Mouse (Mus musculus) kidney, postnatal 4 days (tissue): ENCODE results near the gene Mcf2l.

Experiments
- DNase-seq, 2 experiments: peaks; one replicate each; pipeline ENCODE4 v3.0.0; 2021; ENCODE audit warnings: mixed read lengths in 2 of 2

The Mcf2l gene

GRCm38 (mm10) chr8:12952699-12953098, 79.1 kb downstream of the Mcf2l start:
- DNase-seq, result no peak

- no peak for DNase-seq
Observed at GRCm38 (mm10) chr8:12955362-12955879, 81.8 kb downstream of the Mcf2l start.

GRCm38 (mm10) chr8:12955880-12956279, 82.3 kb downstream of the Mcf2l start:
- no peak for DNase-seq

GRCm38 (mm10) chr8:12956941-12957340, 83.3 kb downstream of the Mcf2l start:
- no peak for DNase-seq

GRCm38 (mm10) chr8:12957419-12957818, 83.8 kb downstream of the Mcf2l start:
- no peak for DNase-seq

GRCm38 (mm10) chr8:12960609-12961008, 87.0 kb downstream of the Mcf2l start:
- DNase-seq, result no peak

- DNase-seq, result no peak
Observed at GRCm38 (mm10) chr8:12961211-12961610, 87.6 kb downstream of the Mcf2l start.

GRCm38 (mm10) chr8:12961821-12962534, 88.4 kb downstream of the Mcf2l start:
- no peak for DNase-seq

- no peak for DNase-seq
Observed at GRCm38 (mm10) chr8:12962541-12963380, 89.2 kb downstream of the Mcf2l start.

DNA sequence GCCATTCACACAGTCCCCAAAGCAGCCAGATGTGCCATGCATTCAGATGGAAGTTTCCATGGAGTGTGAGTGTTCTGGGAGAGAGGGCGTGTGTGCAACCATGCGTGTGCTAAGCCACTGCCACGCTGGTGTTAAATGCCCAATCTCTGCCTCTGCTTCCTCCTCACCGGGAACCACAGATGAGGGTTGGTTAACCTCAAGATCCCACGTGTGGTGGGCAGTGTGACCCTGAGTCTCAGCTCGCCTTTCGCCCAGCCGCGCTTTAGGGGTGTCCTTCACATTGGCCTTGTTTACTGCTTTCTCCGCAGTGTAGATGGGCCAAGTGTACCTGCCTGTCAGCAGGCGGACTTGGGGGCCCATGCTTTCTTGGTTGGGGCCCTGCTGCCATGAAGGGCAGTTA, 102.7 kb downstream of the Mcf2l start:
- DNase-seq, result peak in 1 of 2 experiments; percentile 24

DNA sequence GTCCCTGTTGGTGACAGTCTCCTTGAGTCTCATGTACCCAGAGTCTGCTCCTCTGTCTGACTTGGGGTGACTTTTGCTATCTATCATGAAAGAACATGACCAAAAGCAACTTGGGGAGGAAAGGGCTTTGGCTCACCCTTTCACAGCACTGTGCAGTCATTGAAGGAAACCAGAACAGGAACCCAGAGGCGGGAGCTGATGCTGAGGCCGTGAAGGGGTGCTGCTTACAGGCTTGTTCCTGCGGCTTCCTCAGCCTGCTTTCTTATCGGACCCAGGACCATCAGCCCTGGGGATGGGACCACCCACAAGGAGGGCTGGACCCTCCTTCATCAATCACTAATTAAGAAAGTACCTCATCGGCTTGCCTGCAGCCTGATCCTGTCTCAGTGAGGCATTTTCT, 103.1 kb downstream of the Mcf2l start:
- no peak for DNase-seq

DNA sequence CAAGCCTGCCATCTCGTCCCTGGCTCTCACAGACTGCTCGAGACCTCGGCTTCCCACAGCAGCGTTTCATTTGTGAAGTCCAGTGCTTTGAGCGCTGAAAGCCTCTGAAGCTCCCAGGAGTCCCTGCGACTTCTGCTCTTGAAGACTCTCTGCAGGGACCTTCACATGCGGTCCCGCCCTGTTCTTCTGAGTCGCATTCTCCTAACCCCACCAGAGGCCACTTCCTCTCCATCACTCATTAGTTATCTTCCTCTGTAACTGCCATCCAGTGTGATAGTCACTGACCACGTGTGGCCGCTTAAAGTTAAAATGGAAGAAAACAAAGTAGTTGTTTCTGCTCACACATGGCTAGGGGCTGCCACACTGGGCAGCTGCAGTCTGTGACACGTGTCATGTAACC, 103.7 kb downstream of the Mcf2l start:
- DNase-seq, result no peak

GRCm38 (mm10) chr8:12978308-12978707, 104.7 kb downstream of the Mcf2l start:
- no peak for DNase-seq

DNA sequence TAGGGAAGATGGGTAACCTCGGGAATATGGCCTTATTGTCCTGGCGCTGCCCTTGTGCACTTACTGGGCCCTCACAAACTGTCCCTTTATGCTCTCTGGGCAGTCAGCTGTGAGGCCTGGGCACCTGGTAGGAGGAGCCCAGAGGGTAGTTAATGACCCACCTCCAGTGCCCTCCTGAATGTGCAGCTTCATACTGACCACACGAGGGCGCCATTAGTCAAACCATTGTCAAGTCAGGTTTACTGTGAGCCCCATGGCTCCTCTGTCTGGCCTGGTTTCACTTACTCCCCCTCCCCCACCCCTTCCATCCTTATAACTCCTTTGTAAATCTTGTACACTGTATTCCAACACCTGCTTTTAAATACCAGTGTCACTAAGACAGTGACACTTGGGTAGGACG, 105.1 kb downstream of the Mcf2l start:
- DNase-seq, result peak; percentile 70 to 80

DNA sequence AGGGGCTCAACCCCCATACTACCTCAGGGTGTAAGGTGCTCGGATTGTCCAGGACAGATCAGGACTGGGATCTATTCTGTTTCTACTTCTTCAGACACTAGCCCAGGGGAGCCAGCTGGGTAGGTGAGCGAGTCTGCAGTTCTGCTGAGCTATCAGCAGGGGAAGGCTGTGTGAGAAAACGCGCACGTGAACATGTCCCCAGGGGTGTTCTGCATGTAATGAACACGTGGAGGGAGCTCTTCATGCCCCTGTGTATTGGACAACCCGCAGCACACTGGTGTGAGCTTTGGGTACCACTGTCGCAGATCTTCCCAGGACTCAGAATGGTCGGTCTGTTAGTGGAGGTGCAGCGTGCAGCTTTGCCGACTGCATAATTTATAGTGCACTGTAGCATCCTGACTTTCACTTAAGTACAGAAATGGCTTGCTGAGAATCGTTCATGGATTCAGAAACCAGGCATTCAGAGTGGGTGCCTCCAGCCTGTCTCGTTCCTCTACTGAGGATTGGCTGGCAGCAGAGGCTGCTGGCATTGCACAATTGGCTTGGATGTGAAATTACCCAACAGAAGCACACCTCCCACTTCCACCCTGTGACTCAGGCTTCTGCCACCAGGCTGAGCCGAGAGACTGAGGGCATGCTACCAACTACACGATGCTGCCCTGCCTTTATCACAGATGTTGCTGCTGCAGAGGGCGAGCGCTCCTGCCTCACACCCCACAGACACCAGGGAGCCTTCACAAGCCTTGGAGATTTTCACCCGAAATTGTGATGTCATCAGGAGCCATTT, 110.3 kb downstream of the Mcf2l start:
- no peak for DNase-seq

DNA sequence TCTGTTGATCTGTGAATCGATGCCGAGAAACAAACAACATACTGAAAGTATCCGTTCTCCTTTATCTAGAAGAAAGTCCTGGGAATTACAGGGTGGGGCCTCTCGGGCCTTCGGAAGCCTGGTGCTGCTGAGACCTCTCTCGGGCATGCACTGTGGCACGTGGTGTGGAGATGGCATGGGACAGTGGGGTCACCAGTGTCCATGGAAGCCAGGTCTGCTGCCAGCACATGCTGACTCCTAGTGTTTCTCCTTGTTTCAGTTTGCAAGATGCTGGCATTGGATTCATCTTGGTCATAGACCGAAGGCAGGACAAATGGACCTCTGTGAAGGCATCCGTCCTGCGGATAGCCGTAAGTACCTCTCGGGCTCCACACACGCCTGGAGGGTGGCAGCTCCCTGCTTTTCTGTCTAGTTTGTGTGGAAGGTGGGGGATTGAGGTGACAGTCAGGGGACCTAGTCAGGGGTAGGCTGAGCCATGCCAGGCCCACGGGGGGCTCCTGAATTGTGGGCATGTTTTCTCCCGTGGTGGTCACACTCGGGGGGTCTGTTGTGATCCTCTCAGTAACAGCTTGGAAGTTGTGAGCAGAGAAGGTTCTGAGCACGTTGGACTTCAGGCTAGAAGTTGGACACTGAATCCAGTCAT, 111.1 kb downstream of the Mcf2l start:
- no peak for DNase-seq

GRCm38 (mm10) chr8:12985259-12985658, 111.7 kb downstream of the Mcf2l start:
- no peak for DNase-seq

DNA sequence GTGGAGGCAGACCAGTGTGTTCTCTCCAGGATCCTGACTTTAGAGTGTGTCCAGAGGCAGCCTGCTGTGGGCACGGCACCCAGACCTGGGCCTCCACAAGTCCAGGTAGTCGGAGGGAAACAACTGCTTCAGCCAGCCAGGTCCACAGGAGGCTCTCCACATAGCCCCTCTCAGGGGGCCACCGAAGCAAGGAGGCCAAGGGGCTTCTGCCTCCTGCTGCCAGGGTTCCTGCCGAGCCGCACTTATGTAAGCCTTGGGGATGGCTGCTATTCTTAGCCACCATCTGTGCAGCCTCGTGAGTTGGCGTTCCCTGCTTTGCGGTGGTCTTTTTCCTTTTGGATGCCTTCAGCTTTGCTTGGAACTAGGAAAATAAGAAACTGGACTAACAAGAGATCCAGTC, 114.0 kb downstream of the Mcf2l start:
- DNase-seq, result no peak

DNA sequence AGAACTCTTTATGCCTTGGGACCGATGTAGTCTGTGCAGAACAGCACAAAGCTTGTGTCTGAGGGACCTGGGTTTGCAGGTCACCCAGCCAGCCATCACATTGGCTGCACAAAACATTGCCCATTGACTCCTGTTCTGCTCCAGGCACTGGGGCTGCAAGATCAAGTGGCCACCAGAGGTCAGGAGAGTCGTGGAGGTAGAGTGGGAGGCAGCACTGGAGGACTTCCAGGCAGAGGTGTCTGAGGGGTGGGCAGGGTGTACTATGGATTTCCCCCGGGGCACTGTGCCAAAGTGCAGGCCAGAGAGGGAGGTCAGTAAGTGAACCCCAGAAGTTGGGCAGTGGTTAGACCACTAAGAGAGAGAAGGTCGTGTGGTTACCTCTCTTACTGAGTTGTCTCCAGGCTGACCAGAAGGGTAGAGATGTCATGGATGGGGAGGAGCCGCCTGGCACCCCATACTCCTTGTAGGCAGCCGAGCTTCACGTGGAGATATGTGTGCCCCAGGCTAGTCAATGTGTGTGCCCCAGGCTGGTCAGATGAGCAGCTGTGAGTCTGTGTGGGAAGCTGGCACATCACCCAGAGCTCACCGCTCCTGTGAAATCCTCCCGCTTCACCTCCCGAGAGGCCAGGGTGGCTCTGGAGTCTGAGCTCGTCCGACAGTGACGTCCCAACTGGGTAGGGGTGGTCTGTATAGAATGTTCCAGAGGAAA, 115.3 kb downstream of the Mcf2l start:
- peak in 1 of 2 experiments; percentile 19 for DNase-seq

DNA sequence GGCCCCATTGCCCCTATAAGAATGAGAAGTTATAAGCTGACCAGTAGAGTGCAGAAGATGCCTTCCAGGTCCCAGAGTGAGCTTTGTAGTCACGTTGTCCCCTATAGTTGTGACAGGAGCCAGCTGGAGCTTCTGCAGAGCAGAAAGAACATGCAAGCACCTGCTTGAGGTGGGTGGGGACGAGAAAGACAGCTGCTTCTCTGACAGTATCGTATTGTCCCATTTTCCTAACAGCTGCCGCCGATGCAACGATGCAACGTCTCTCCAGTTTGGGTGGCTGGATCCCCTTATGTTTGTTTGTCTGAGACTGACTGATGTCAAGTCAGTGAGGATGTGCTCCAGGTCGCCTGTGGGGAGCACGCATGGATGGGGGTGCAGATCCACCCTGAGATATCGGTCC, 117.8 kb downstream of the Mcf2l start:
- no peak for DNase-seq

DNA sequence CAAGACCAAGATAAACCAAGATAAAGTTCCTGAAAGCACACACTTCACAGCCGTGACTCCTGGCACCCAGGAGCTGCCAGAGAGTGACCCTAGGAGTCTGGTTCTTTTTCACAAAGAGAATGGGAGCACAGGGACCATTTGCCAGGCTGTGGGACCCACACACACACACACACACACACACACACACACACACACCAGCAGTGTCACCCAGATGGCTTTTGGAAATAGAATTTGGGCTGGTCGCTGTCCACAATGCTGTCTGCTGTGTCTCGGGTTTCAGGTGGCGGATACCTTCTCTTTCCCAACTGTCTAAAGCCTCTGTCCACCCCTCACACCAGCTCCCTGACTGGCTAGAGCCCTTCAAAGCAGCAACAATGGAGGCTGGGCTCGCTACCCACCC, 120.9 kb downstream of the Mcf2l start:
- DNase-seq, result no peak

DNA sequence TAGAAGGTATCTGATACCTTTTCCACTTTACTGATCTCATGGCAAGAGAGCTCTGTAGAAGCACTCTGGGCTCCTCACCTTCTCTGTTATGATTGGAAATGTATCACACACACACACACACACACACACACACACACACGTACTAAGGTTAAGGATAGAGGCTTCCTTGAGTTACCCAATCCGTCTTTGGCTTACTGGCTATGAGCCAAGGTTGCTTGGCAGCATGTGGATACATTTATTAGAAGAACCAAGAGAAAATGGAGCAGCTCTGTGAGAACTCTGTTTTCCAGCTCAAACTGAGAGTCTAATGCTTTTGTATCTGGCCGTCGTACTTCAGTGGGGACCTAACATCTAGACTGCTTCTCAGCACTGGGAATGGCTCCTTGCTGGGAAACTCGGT, 121.9 kb downstream of the Mcf2l start:
- no peak for DNase-seq
